Mouse (Mus musculus) layer of hippocampus, postnatal 25 days (tissue): ENCODE results near the gene Gm1993. TPM values are rescaled to one million over a fixed set of nuclear protein-coding genes. Genes with fewer than 3 reads are reported as not detected.
"Not testable (repeated sequence)": the region's sequence is repeated elsewhere in the genome, so short reads cannot be mapped to it uniquely, and the experiment has no call there.

ENCODE experiments used
- DNase-seq, 2 experiments: peaks; one replicate each; pipeline ENCODE4 v3.0.0; 2022; ENCODE audit warnings: mixed read lengths in 2 of 2, low spot score in 1 of 2; ENCODE audit errors: extremely low spot score in 1 of 2
- total RNA-seq, 2 experiments: library from RNA; stranded (reverse); gene quantifications; 2 replicates each; pipeline ENCODE4 v1.2.3; 2021

Gene Gm1993
- not detected for total RNA-seq

DNA sequence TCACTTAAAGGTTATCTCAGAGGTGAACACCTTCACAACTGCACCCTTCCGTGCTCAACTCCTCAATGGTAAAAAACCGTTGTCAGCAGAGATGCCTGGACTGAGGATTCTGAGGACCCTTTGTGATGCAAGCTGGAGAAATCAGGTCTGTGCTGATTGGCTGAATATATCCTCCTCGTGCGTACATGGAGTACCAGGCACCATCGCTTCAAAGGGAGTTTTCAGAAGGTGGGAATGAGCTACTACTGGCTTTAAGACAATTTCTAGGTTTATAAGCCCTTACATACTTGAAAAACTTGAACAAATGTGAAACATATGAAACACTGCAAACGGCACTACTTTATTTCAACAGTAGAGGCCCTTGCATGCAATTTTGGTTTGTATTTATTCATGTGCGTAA lies at the start of gene Gm1993:
TSS of gene Gm1993 (minus strand) at position 101 of the 400 bp plus-strand sequence.
- DNase-seq = not testable (repeated sequence)
